ENCODE assay signal across 10 mouse cellular contexts in the genomic region with DNA sequence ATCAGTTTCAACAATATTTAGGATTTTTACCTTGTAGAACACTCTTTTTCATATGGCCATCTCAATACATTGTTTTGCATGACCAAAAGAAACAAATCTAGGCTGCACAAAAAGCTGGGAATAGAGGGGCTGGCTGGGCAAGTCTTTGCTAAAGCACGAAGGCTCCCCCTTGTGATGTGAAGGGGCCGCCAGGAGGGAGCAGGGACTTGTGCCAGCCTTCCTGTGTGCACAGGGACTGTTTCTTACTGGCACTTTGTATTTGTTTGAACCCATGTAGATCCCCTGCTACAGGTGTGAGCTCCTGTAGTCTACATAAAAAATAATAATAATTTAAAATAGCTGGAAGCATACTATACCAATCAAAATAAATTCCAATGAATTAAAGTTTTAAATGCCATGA.
DNase-seq lines count a peak whose midpoint lies in the region; ATAC-seq lines count a peak whose summit lies in the region.
"Had no signal": no experiment of that assay in that cellular context is flagged by ENCODE, and none has a peak within 500 bp of the region (broad histone marks: within the 10 kb centered on the region; RNA-seq: fewer than 3 reads in every experiment).

No protein-coding gene starts in this region.

- intact Hi-C loops in gastrocnemius, postnatal 14 days (cut with DNase I; ENCODE audit: low total_unique reads), result no loop called here

- DNase-seq in cerebellum, adult 9-11 months, result peak; percentile 6
- peak; percentile 4 for DNase-seq in layer of hippocampus, adult 11-12 months (ENCODE audit: low spot score)
- DNase-seq in layer of hippocampus, adult 9-10 months (ENCODE audit: low spot score), result no peak
- peak; percentile 12 for DNase-seq in adrenal gland, adult 8-10 months
- peak; percentile 17 to 36 for DNase-seq in layer of hippocampus, postnatal 14 days (ENCODE audit: low spot score in 2 of 2)
- DNase-seq in spleen, adult 18-20 months, result no peak
- DNase-seq in gastrocnemius, postnatal 14 days, result no peak
- DNase-seq: lung, adult 2 months had no signal

- no peak for ATAC-seq in cerebellum, adult (ENCODE audit: insufficient number of reproducible peaks, low FRiP score, low TSS enrichment)
- ATAC-seq: intestine, embryonic 15.5 days had no signal

Comparison
In these comparisons a context has a peak if more than half of its experiments do, and no peak if none do; other contexts are left out.
1. DNase-seq: peak in cerebellum, adult 9-11 months (single experiment), layer of hippocampus, adult 11-12 months (single experiment), adrenal gland, adult 8-10 months (single experiment) and layer of hippocampus, postnatal 14 days (2 of 2); none in layer of hippocampus, adult 9-10 months (single experiment), spleen, adult 18-20 months (0 of 2) and gastrocnemius, postnatal 14 days (single experiment).